Mouse (Mus musculus): ENCODE measurements around the gene Ppp1r9b. TPM values are rescaled to one million over a fixed set of nuclear protein-coding genes. Genes with fewer than 3 reads are reported as not detected.
A peak's percentile ranks its signal among the peaks of the same experiment; 100 is the strongest.

The Ppp1r9b gene
- total RNA-seq, 4 experiments from 2014 or later = 819 to 832 (median 829) TPM

DNA sequence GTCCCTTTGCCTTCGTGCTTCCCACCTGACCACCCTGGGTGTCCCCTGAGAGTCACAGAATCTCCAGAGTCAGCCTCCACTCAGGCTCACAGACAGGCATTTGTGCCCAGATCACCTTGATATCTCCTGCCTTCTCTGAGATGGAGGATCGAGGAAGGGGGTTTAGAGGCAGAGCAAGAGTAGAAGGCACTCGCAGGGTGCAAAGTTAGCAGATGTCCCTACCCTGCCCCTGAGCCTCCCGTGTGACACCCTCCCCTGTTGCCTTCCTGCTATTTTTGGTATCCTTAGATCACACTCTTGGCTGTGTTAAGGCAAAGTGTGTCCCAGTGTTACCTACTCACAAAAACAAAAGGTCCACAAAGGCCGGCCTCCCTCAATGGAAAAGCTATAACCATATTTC lies 14.6 kb upstream of the Ppp1r9b start, which contains the start of gene Sgca:
Gene Sgca (minus strand): TSS at position 129 of the 400 bp plus-strand sequence.
- no peak for DNase-seq (ENCODE audit: low spot score in 2 of 2)

DNA sequence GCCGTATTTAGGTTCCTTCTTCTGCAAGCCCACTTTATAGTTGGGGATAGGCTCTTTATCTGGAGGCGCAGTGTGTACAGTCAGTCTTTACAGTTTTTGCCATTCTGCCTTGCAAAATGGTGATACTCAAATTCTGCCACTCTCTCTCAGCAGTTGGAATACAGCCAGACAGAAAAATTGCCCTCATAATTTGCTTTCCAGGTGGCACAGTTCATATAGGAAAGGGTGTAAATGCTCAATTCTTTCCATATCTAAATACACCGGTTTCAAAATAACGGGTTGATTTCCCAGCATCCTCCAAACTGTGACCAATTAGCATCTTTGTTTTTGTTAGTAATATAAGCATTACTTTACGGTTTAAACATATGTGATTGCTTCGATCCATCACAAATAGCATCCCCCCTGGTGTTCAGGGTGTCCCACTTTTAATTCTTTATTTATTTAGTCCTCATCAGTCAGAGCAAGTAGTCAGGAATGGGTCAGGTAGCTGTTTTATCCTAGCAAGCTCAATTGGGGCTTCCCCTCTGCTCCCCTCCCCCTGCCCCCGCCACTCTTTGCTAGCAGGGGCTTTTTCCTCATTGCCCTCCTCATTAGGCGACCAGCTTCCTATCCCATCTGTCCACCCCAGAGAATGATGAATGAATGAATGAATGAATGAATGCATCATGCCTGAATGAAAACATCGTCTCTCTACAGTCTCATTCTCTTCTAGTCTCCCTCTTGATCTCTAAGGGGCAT lies 12.5 kb upstream of the Ppp1r9b start:
- no peak for DNase-seq (ENCODE audit: low spot score in 2 of 2)

DNA sequence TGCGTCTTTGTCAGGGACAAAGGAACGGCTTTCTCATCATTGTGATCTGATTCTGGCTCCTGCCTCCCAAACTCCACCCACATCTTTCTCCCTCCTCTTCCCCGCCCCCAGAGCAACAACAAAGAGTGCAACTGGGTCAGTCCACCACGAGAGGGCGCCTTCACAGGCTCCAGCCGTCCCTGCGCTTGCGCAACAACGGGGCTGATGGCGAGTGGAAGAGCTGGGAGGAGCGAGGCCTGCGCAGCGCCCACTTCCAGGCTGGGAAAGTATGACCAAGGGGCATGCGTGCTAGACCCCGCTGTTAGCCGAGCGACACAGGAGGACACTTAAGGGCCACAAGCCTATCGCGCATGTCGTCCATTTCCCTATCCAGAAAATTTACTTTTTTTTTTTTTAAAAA lies 11.9 kb upstream of the Ppp1r9b start:
- peak; percentile 97 for DNase-seq (ENCODE audit: low spot score in 2 of 2)

DNA sequence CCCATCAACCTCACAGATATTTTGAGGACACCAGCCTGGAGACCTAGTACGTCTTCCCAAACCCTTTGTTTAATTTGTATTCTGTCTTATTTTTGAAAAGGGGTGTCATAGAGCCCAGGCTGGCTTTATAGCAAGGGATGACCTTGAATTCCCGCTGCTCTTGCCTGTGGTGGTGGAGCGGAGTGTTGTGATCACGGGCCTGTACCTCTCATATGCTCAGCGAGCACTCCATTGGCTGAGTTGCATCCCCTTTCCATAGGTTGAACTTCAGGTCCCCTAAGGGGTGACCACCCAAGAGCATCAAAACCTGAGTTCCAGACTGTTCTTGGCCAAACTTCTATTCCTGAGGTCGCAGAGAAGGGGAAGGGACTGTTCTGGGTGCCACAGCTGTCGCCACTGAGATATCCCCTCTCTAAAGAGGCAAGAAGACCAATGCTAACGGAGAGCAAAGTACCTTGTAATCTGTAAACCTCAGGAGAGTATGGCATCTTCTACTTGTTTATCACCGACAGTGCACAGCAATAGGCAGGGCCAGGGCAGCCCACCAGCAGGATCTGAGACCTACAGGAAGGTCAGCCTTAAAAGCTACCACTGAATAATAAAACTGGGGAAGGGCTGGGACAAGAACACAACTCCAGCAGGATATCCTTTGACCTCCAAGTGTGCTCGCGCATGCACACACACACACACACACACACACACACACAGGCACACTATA lies 11.2 kb upstream of the Ppp1r9b start:
- DNase-seq (ENCODE audit: low spot score in 2 of 2) = no peak

DNA sequence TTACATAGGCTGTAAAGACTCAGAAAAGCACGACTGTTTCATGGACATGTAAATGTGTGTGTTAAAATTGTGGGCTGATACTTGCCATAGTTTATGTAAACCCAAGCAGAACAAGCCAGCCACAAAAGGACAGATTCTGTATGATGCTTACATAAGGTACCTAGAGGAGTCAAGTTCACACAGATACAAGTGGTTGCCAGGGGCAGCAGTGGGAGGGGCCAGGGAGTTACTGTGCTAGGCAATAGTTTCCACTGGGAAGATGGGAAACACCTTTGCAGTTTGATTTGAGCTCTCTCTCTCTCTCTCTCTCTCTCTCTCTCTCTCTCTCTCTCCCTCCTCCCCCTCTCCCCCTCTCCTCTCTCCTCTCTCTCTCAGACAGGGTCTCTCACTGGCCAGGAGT lies 5.7 kb upstream of the Ppp1r9b start:
- DNase-seq (ENCODE audit: low spot score in 2 of 2) = no peak

DNA sequence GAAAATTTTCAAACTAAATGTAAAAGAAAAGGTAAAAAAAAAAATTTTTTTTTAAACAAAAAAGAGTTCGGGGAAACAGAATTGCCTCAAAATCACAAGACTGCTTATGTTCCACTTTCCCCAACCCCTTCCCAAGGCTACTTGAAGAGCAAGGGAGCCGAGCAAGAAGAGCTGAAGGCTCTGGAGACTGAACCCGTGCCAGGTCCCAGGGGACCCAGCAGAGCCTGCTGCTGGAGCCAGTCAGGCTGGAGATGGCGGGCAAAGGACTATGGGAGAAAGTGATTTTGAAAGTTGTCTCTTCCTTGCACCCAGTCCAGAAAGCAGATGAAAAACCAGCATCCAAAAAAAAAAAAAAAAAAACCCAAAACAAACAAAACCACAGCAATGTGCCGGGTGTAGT lies 5.0 kb upstream of the Ppp1r9b start:
- DNase-seq (ENCODE audit: low spot score in 2 of 2) = no peak

DNA sequence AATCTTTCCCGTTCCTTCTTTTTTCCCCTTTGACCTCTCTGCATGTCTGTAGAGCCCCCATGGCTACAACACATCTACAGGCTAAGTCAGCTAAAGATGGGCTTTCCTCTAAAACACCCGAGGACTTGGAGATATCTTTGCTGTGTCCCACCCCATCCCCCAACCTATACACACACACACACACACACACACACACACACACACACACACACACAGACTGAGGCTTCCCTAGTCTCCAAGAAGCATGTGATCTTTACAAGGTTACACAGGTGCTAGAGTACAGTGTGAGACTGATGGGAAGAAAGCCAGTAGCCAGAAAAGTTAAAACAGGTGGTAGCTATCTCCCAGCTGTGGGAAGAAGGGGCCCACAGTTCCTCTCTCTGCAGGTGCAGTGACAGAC lies 4.4 kb upstream of the Ppp1r9b start:
- no peak for DNase-seq (ENCODE audit: low spot score in 2 of 2)

DNA sequence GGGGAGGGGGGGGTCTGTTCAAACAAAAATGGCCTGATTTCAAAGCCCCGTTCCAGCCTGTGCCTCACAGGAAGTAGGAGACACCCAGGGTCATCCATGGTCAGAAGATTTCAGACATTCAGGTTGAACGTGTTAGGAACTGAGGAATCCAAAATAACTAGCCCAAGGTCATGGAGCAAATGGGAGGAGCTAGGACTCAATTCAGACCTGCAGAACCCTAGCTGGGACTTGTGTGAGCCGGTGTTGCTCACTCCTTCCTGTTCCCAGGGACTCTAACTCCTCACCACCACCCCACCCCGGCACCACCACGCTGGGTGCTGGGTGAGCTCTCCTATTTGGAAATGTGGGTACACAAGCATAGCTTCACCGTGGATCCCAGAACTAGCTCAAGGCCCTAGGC lies 3.5 kb upstream of the Ppp1r9b start:
- no peak for DNase-seq (ENCODE audit: low spot score in 2 of 2)

DNA sequence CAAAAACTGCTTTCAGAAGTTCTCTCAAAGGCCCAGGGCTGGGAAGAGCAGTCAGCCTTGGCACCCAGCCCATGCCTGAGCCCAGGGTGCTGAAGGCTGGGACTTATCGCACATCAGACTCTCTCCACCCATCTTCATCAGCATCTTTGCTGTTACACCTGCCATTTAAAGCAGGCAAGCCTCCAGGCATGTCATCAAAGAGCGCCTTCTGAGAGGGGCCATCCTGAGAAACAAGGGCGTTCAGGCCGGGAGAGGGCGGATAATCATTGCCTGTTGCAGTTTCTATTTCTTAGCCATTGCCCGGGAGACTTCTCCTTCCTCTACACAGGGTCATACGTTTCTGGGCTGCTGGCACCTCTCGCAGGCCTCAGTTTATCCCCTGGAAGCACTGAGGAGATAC lies 3.0 kb upstream of the Ppp1r9b start:
- DNase-seq (ENCODE audit: low spot score in 2 of 2) = peak in 1 of 2 experiments; percentile 18

DNA sequence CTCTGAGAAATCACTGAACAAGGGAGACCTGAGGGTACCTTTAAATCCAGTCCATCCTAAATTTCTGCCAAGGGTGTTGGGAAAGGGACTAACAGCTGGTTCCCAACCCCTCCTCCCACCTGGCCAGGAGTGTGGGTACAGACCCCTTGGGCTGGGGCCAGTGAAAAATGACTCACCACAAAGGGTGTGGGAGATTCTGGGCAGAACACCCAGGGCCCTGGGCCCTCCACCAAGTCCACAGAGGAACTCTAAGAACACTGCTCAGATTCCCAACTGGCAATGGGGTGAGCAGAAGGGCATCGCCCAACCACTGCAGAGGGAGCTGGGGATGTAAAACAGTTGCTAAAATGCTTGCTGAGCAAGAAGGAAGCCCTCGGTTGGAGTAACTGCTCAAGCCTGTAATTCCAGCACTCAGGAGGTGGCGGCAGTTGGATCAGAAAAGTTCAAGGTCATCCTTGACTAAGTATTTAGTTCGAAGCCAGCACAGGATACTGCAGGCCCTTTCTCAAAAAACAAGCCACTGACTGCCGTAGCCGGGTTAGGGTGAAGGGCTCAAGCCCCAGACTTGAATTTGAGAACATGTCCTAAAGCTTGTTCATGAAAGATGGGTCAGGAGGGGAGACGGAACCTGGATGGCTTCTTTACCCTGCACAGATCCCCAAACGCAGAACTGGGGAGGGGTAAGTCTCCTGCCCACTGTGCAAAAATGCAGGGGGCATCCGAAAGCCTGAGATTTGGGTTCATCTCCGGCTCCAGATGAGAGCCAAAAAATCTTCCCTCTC lies 1.9 kb upstream of the Ppp1r9b start:
- peak in 1 of 2 experiments; percentile 50 for DNase-seq (ENCODE audit: low spot score in 2 of 2)

DNA sequence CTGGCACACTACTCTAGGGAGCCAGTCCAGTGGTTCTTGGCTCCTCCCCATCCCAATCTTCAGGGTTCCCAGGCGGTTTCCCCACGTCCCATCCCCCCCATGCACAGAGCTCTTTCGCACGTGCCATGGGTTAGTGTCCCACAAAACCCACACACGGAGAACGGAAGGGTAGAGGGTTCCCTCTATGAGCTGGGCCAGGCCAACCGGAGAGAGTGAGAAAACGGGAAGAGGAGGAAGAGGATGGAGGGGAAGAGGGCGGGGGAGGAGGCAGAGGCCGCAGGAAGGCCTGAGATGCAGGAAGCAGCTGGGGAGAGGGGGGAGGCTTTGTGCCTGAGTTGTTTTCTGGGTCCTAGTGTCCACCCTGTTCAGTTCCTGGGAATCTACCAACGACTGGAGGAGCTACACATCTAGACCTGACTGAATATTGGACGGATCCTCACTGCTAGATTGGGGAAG lies 1.2 kb upstream of the Ppp1r9b start:
- peak; percentile 81 to 84 for DNase-seq (ENCODE audit: low spot score in 2 of 2)

DNA sequence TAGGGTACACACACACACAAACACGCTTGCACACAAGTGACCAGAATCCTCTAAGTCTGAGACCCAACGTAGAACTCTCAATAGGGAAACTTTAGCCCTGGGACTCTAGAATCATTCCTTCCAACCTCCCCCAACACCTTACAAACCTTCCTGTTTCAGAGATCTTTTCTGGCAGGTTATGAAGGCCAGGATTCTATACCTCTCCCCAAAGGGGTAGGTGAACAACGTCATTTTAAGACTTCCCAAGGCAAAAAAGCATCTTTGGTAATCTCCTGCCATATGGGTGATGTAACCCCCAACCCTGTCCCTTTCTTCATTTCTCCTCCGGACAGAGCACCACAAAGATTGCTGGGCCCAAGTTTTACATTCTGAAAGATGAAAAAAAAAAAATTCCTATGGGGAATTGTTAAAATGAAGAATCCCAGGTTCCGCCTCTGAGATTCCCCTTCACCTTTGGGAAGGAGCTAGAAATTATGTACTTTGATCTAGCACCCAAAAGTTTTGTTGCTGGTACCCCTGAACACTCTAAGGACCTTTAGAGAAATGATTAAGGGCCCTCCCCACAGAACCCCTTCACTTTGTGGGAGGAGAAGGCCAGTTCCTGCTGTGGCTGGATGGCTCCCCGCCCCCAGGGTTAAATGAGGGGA lies 610 bp upstream of the Ppp1r9b start:
- no peak for DNase-seq (ENCODE audit: low spot score in 2 of 2)

DNA sequence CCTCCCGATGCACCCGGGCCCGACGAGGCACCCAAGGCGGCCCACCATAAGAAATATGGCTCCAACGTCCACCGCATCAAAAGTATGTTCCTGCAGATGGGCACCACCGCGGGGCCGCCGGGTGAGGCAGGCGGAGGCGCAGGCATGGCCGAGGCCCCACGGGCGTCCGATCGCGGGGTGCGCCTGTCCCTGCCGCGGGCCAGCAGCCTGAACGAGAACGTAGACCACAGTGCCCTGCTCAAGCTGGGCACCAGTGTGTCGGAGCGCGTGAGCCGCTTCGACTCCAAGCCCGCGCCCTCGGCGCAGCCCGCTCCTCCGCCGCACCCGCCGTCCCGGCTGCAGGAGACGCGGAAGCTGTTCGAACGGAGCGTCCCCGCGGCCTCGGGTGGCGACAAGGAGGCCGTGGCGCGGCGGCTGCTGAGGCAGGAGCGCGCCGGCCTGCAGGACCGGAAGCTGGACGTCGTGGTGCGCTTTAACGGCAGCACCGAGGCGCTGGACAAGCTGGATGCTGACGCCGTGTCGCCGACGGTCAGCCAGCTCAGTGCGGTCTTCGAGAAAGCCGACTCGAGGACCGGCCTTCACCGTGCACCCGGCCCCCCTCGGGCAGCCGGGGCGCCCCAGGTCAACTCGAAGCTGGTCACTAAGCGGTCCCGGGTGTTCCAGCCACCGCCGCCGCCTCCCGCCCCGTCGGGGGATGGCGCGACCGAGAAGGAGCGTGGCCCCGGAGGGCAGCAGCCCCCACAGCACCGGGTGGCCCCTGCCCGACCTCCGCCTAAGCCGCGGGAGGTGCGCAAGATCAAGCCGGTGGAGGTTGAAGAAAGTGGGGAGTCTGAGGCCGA lies 1.0 kb downstream of the Ppp1r9b start:
- DNase-seq (ENCODE audit: low spot score in 2 of 2) = no peak

DNA sequence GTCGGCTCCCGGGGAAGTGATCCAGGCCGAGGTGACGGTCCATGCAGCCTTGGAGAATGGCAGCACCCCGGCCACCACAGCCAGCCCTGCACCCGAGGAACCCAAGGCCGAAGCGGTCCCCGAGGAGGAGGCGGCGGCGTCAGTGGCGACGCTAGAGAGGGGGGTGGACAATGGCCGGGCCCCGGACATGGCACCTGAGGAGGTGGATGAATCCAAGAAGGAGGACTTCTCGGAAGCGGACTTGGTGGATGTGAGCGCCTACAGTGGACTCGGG lies 1.6 kb downstream of the Ppp1r9b start:
- DNase-seq (ENCODE audit: low spot score in 2 of 2) = no peak

DNA sequence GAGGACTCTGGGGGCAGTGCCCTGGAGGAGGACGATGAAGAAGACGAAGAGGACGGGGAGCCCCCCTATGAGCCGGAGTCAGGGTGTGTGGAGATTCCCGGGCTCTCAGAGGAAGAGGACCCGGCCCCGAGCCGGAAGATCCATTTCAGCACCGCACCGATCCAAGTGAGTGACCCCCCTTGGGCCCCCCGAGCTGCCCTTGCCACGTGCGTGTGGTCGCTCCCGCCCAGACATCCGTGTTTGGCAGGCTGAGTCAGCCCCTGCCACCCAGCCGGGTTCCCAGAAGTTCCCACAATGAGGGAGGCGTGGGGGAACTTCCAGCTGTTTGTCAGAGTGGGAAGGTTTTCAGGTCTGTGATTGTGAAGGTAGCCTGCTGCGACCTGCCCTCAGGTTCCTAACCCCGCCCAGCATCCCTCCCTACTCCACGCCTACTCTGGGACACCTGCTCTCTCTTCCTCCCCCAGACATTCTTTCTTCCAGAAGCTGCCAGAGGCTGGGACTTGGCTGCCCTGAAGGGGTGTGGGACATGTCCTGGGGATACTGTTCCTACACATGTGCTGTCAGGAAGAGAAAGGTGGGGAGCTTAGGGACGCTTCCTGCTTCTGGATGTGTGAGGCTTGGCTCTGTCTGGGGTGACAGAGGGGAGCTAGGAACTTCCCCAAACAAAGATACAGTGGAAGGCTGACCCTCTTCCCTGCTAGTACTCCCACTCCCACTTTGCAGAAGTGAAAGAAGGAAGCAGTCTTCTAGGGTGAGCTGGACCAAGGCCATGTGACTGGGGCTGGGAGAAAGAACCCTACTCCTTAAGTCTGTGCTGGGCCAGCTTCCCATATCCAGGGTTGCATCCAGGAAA lies 2.1 kb downstream of the Ppp1r9b start:
- no peak for DNase-seq (ENCODE audit: low spot score in 2 of 2)

DNA sequence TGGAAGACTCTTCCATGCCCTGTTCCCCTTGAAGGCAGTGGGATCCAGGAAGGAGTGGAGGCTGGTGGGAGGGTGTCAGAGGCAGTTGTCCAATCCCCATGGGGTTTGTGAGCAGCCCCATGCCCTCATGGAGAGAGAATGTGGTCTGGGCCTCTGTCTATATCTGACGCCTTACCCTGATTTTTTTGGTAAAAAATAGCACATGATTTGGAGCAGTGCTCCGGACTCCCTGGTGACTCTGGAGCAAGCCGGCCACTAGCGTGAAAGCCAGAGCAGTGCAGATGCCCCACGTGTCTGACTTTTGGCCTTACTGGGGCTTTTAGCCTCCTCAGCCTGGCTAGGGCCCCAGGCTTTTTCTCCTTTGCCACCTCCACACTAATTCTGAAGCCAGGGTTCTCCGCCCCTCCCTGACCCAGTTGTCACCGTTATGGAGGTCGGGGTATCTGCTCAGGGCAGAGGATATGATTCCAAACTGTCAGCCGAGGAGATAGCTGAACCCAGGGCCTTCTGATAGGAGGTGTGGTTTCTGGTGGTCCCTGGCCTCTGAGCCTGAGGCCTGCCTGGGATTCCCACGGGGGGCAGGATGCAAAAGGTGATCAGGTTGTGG lies 3.5 kb downstream of the Ppp1r9b start:
- no peak for DNase-seq (ENCODE audit: low spot score in 2 of 2)

DNA sequence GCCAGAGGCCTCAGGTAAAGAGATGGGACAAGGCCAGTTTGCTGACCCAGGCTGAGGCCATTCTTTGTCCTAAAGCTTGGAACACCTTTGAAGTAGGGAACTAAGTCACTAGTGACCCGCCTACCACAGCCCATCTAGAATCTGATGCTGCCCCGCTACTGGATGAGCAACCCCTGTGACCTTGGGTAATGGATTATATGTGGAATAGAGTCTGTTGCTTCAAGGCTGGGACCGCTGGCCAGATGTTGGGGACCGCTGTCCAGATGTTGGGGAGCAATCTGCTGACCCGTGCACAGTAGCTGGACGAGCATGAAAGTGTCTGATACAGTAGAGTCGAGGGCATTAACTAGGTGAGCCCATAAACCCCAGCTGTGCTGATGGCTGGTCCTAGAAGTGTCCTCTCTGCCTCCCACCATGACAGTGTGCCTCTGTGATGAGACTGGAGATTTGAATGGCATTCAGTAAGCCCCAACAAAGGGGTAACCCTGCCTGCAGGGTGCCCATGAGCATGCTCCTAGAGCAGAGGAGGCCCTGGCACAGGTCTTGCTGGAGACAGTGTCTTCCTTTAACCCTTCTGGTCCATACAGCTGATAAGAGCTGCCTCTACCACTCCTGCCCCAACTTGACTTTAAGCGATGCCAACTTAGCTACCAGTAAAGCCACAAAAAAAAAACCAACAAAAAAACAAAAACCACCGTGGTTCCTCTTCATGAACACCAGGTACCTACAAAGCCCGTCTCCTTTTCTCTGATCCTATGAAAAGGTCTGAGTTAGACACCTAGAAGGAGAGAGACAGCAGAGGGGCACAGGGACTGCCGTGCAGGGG lies 4.3 kb downstream of the Ppp1r9b start:
- DNase-seq (ENCODE audit: low spot score in 2 of 2) = no peak

DNA sequence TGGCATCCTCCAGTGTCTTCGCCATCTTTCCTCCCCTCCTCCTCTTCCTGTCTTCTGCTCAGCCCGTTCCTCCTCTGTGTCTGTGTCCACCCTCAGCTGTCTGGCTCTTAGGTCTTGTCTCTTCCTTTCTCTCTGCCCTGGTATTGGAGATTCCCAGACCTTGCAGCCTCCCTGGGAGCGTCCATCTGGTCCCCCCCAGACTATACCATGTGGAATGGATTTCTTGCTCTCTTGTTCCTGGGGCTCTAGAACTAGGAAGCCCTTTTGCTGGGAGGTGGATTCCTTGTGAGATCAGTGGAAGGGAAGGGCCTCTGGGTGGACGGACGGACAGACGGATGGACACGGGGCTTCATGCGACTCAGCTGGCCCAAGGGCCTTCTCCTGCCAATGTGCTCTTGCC lies 5.3 kb downstream of the Ppp1r9b start:
- DNase-seq (ENCODE audit: low spot score in 2 of 2) = no peak

DNA sequence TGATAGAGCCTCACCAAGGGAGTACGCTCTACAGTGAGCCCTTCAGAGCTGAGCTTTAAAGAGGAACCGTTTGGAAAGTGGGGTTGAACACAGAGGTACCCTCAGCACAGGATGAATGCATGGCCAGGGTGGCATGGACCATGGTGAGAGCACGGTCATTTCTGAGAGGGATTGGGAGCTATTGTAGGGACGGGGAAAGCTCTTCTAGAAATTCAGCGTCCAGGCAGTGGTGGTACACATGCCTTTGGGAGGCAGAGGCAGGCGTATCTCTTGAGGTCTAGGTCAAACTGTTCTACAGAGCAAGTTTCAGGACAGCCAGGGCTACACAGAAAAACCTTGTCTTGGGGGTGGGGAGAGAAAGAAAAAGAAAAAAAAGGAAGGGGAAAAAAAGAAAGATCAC lies 6.1 kb downstream of the Ppp1r9b start:
- no peak for DNase-seq (ENCODE audit: low spot score in 2 of 2)
